Mouse (Mus musculus) liver, adult 2 months (tissue): ENCODE results near the gene Celf1.

Experiments
- CTCF ChIP-seq: fragments of 200-500 bp; IDR thresholded peaks from 2 replicates; pipeline ENCODE4 v1.5.1; 2011; ENCODE audit warnings: low read depth, low read length, control low read depth
- POLR2A ChIP-seq: fragments of 200-500 bp; IDR thresholded peaks from 2 replicates; pipeline ENCODE4 v1.6.1; 2011; ENCODE audit warnings: low read length, control low read depth; ENCODE audit not compliant: insufficient read depth; ENCODE audit errors: extremely low read depth

DNA sequence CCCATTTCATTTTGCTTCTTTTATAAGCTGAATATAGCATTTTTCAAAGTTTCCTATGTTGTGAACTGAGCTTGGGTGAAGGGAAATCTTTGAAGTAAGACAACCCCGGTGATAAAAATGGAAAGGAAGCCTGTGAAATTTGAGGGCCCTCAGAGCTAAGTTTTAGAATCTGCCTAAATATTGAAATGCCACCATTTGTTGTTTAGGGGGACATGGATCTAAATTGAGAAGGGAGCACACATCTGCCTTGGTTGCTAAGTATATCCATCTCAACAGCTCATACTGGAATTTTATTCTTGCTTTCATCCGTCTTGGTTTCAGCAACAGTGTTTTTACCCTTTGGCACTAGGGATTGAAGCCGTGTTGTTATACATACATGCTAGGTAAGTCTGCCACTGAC, 45.9 kb downstream of the Celf1 start:
- TF ChIP-seq POLR2A (no peak), CTCF (no peak)
